Mouse (Mus musculus): ENCODE measurements around the gene Kcnk5. TPM values are rescaled to one million over a fixed set of nuclear protein-coding genes. Genes with fewer than 3 reads are reported as not detected.

Kcnk5 gene
- polyA plus RNA-seq, 1 experiment from 2014 or later, result 1.2 TPM

GRCm38 (mm10) chr14:20183701-20184100 is 2.1 kb upstream of the Kcnk5 start:
- no peak overlapping the region for H3K4me3 ChIP-seq (replicated peaks; ENCODE audit: low read length)
- ATAC-seq (ENCODE audit: low FRiP score), result no peak
- no peaks in the 10 kb centered on the region for H3K36me3 ChIP-seq (replicated peaks; ENCODE audit: control insufficient read depth, insufficient read depth)
- H3K9me3 ChIP-seq (ENCODE audit: control insufficient read depth, low read length), result no peaks in the 10 kb centered on the region
- no peak overlapping the region for H3K27ac ChIP-seq
- H3K4me2 ChIP-seq (replicated peaks), result no peak overlapping the region
- no peak overlapping the region for H3K9ac ChIP-seq
- 29% methylated on average over 5 of the region's 5 CpGs for WGBS
- peaks cover 8% of the 10 kb centered on the region for H3K4me1 ChIP-seq (replicated peaks; ENCODE audit: control insufficient read depth, insufficient read depth, low read length)
- H3K27me3 ChIP-seq (ENCODE audit: control insufficient read depth, insufficient read depth, low read length), result peaks cover 10% of the 10 kb centered on the region
- no peak for DNase-seq (ENCODE audit: low spot score)

DNA sequence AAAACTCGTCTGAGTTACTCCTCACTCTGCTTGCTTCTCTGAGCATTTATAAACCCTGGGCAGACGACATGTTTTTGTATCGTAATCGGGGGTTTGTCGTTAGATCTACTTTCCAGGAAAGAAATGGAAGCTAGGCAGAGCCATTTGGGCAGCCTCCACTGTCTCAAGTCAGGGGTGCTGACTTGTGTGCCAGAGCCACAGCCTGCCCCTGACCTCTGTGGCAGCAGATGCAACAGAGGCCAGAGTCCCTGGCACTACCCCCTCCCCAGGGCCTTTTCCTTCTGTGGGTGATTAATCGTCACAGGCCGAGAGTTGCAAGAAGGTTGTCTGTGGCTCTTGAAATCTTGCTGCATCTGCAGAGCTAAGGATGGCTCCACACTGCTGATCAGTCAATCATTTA is 987 bp upstream of the Kcnk5 start:
- ATAC-seq (ENCODE audit: low FRiP score) (no peak), DNase-seq (ENCODE audit: low spot score) (no peak)
- Histone ChIP-seq H3K9ac (no peak overlapping the region), H3K9me3 (ENCODE audit: control insufficient read depth, low read length) (no peaks in the 10 kb centered on the region), H3K27me3 (ENCODE audit: control insufficient read depth, insufficient read depth, low read length) (peaks cover 10% of the 10 kb centered on the region), H3K4me1 (replicated peaks; ENCODE audit: control insufficient read depth, insufficient read depth, low read length) (peaks cover 8% of the 10 kb centered on the region), H3K4me3 (replicated peaks; ENCODE audit: low read length) (no peak overlapping the region), H3K4me2 (replicated peaks) (no peak overlapping the region), H3K36me3 (replicated peaks; ENCODE audit: control insufficient read depth, insufficient read depth) (no peaks in the 10 kb centered on the region), H3K27ac (no peak overlapping the region)
- 78% methylated on average over 7 of the region's 7 CpGs for WGBS

DNA sequence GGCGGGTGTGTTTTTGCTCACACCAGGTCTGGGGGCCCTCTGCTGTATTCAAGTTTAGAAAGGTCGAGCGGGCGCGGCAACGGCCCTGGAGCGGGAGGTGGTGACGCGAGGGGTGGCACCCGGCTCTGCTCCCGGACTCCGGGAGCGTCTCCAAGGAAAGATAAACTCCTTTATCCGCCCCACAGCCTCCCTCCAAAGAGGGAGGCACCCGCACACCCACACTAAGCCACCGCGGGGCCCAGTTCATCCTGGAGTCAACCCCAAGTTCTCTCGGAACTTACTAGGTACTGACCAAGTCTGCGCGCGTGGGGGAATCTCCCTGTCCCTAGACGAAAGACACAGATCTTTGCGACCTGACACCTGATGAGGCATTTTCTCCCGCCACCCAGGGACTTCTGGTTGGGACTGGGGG is 852 bp downstream of the Kcnk5 start:
- no peak overlapping the region for H3K27ac ChIP-seq
- peak overlapping the region; percentile 82 for H3K4me2 ChIP-seq (replicated peaks)
- H3K9ac ChIP-seq, result peak overlapping the region; percentile 44
- no peaks in the 10 kb centered on the region for H3K36me3 ChIP-seq (replicated peaks; ENCODE audit: control insufficient read depth, insufficient read depth)
- H3K4me3 ChIP-seq (replicated peaks; ENCODE audit: low read length), result peak overlapping the region; percentile 49
- peaks cover 8% of the 10 kb centered on the region for H3K4me1 ChIP-seq (replicated peaks; ENCODE audit: control insufficient read depth, insufficient read depth, low read length)
- ATAC-seq (ENCODE audit: low FRiP score) (no peak), DNase-seq (ENCODE audit: low spot score) (no peak)
- WGBS, result 0% methylated on average over 24 of the region's 24 CpGs
- peaks cover 10% of the 10 kb centered on the region for H3K27me3 ChIP-seq (ENCODE audit: control insufficient read depth, insufficient read depth, low read length)
- no peaks in the 10 kb centered on the region for H3K9me3 ChIP-seq (ENCODE audit: control insufficient read depth, low read length)

- H3K27me3 ChIP-seq (ENCODE audit: control insufficient read depth, insufficient read depth, low read length), result peaks cover 10% of the 10 kb centered on the region
- peak overlapping the region; percentile 44; the same call in 1 of the 2 replicates for H3K9ac ChIP-seq
- 13% methylated on average over 6 of the region's 6 CpGs for WGBS
- peak overlapping the region; percentile 49 for H3K4me3 ChIP-seq (replicated peaks; ENCODE audit: low read length)
- peak overlapping the region; percentile 82 for H3K4me2 ChIP-seq (replicated peaks)
- H3K36me3 ChIP-seq (replicated peaks; ENCODE audit: control insufficient read depth, insufficient read depth), result no peaks in the 10 kb centered on the region
- ATAC-seq (ENCODE audit: low FRiP score), result no peak
- H3K4me1 ChIP-seq (replicated peaks; ENCODE audit: control insufficient read depth, insufficient read depth, low read length), result peaks cover 8% of the 10 kb centered on the region
- no peak for DNase-seq (ENCODE audit: low spot score)
- no peaks in the 10 kb centered on the region for H3K9me3 ChIP-seq (ENCODE audit: control insufficient read depth, low read length)
- H3K27ac ChIP-seq, result no peak overlapping the region
Observed at GRCm38 (mm10) chr14:20180304-20180703, 1.3 kb downstream of the Kcnk5 start.

GRCm38 (mm10) chr14:20179731-20180280 is 1.8 kb downstream of the Kcnk5 start:
- H3K9ac ChIP-seq, result no peak overlapping the region
- H3K4me2 ChIP-seq (replicated peaks), result peak overlapping the region; percentile 82
- 62% methylated on average over 5 of the region's 5 CpGs for WGBS
- H3K4me3 ChIP-seq (replicated peaks; ENCODE audit: low read length), result peak overlapping the region; percentile 49; the same call in 1 of the 2 replicates
- peaks cover 10% of the 10 kb centered on the region for H3K27me3 ChIP-seq (ENCODE audit: control insufficient read depth, insufficient read depth, low read length)
- ATAC-seq (ENCODE audit: low FRiP score), result no peak
- H3K4me1 ChIP-seq (replicated peaks; ENCODE audit: control insufficient read depth, insufficient read depth, low read length), result peaks cover 8% of the 10 kb centered on the region
- H3K9me3 ChIP-seq (ENCODE audit: control insufficient read depth, low read length), result no peaks in the 10 kb centered on the region
- DNase-seq (ENCODE audit: low spot score), result no peak
- H3K27ac ChIP-seq, result no peak overlapping the region
- H3K36me3 ChIP-seq (replicated peaks; ENCODE audit: control insufficient read depth, insufficient read depth), result no peaks in the 10 kb centered on the region

DNA sequence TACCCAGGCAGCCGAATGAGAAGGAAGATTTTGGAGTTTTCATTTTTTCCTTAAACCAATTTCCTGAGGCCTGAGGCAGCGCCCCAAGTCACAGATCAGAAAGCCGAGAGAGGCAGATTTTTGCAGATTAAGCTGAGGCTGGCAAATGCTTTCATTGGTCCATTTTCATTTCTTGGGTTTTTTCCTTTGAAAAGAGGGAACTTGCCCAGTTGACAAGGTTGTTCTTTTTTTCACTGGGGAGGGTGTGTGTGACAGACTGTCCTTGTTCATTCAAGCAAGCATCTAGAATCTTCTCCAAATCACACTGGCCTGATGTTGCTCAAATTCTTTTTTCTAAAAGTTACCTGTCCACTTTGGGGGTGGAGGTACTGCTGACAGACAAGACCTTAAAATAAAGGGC is 2.5 kb downstream of the Kcnk5 start:
- Histone ChIP-seq H3K27me3 (ENCODE audit: control insufficient read depth, insufficient read depth, low read length) (peaks cover 10% of the 10 kb centered on the region), H3K4me3 (replicated peaks; ENCODE audit: low read length) (no peak overlapping the region), H3K4me2 (replicated peaks) (peak overlapping the region; percentile 82; the same call in 1 of the 2 replicates), H3K9me3 (ENCODE audit: control insufficient read depth, low read length) (no peaks in the 10 kb centered on the region), H3K27ac (no peak overlapping the region), H3K36me3 (replicated peaks; ENCODE audit: control insufficient read depth, insufficient read depth) (no peaks in the 10 kb centered on the region), H3K9ac (no peak overlapping the region), H3K4me1 (replicated peaks; ENCODE audit: control insufficient read depth, insufficient read depth, low read length) (peaks cover 8% of the 10 kb centered on the region)
- ATAC-seq (ENCODE audit: low FRiP score), result no peak
- no peak for DNase-seq (ENCODE audit: low spot score)
- WGBS, result 40% methylated on average over 3 of the region's 3 CpGs

DNA sequence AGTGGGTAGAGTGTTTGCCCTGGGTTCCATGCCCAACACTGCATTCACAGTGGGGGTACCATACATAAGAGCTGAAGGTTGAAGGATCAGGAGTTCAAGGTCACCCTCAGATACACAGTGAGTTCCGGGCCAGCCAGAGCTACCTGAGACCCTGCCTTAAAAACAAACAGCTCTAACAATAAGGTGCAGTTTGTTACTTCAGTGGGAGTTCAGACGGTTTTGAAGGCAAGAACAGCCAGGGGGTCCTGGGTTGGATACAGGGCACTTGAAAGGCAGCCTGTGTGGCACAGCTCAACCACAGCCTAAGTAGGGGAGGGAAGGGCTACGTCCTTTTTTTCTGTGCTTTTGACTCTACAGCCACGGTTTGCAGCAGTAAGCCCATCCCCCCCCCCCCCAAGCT is 3.0 kb downstream of the Kcnk5 start:
- H3K9me3 ChIP-seq (ENCODE audit: control insufficient read depth, low read length), result no peaks in the 10 kb centered on the region
- DNase-seq (ENCODE audit: low spot score), result no peak
- no peak overlapping the region for H3K9ac ChIP-seq
- peaks cover 8% of the 10 kb centered on the region for H3K4me1 ChIP-seq (replicated peaks; ENCODE audit: control insufficient read depth, insufficient read depth, low read length)
- whole genome bisulfite sequencing, result 15% methylated on average over 4 of the region's 4 CpGs
- H3K4me2 ChIP-seq (replicated peaks), result no peak overlapping the region; the same call in 1 of the 2 replicates
- H3K27ac ChIP-seq, result no peak overlapping the region
- no peak overlapping the region for H3K4me3 ChIP-seq (replicated peaks; ENCODE audit: low read length)
- no peaks in the 10 kb centered on the region for H3K36me3 ChIP-seq (replicated peaks; ENCODE audit: control insufficient read depth, insufficient read depth)
- peaks cover 10% of the 10 kb centered on the region for H3K27me3 ChIP-seq (ENCODE audit: control insufficient read depth, insufficient read depth, low read length)
- no peak for ATAC-seq (ENCODE audit: low FRiP score)

DNA sequence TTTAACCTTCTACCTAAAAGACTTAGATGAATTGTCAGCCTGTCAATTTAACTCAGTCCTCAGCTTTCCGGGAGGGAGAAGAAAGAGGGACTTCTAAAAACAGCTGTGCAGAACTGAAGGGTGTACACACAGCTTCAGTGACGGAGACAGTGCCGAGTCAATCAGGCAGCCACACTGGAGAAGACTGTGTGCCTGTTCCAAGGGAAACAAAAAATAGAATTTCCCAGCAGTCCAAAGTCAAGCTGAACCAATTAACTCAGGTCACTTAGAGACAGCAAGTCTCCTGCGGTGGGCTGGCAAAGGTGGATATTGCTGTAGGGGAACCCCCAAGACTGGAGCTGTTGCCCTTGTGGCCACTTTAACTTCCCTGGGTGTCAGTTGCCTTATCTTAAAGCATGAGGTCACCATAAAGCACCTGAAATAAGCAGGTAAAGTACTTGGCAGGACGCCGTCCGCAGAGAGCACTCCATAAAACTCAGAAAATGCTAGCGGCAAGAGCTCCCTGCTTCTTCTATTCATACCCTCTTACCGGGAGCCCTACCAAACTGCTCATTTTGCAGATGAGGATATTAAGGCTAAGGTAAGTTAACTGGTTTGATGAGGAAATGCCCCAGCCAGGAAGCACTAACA is 4.0 kb downstream of the Kcnk5 start:
- H3K4me3 ChIP-seq (replicated peaks; ENCODE audit: low read length), result no peak overlapping the region
- H3K4me1 ChIP-seq (replicated peaks; ENCODE audit: control insufficient read depth, insufficient read depth, low read length), result peaks cover 8% of the 10 kb centered on the region
- no peak overlapping the region for H3K27ac ChIP-seq
- no peak overlapping the region for H3K9ac ChIP-seq
- peaks cover 10% of the 10 kb centered on the region for H3K27me3 ChIP-seq (ENCODE audit: control insufficient read depth, insufficient read depth, low read length)
- ATAC-seq (ENCODE audit: low FRiP score) (no peak), DNase-seq (ENCODE audit: low spot score) (no peak)
- H3K36me3 ChIP-seq (replicated peaks; ENCODE audit: control insufficient read depth, insufficient read depth), result no peaks in the 10 kb centered on the region
- H3K4me2 ChIP-seq (replicated peaks), result no peak overlapping the region
- H3K9me3 ChIP-seq (ENCODE audit: control insufficient read depth, low read length), result no peaks in the 10 kb centered on the region
- 75% methylated on average over 9 of the region's 9 CpGs for WGBS

- H3K9ac ChIP-seq, result no peak overlapping the region
- 91% methylated on average over 4 of the region's 4 CpGs for WGBS
- no peak overlapping the region for H3K27ac ChIP-seq
- no peak overlapping the region for H3K4me3 ChIP-seq (replicated peaks; ENCODE audit: low read length)
- no peak overlapping the region for H3K4me2 ChIP-seq (replicated peaks)
- DNase-seq (ENCODE audit: low spot score) (no peak), ATAC-seq (ENCODE audit: low FRiP score) (no peak)
- no peaks in the 10 kb centered on the region for H3K9me3 ChIP-seq (ENCODE audit: control insufficient read depth, low read length)
- H3K4me1 ChIP-seq (replicated peaks; ENCODE audit: control insufficient read depth, insufficient read depth, low read length), result peaks cover 2% of the 10 kb centered on the region
- H3K27me3 ChIP-seq (ENCODE audit: control insufficient read depth, insufficient read depth, low read length), result peaks cover 7% of the 10 kb centered on the region; the same call in 1 of the 2 replicates
- no peaks in the 10 kb centered on the region for H3K36me3 ChIP-seq (replicated peaks; ENCODE audit: control insufficient read depth, insufficient read depth)
Observed at GRCm38 (mm10) chr14:20175705-20176104, 5.9 kb downstream of the Kcnk5 start.
